Mouse (Mus musculus): Measurements from ENCODE around the gene Xkr7. TPM values are rescaled to one million over a fixed set of nuclear protein-coding genes. Genes with fewer than 3 reads are reported as not detected.

Gene Xkr7
- polyA plus RNA-seq, 1 experiment from 2014 or later, result not detected

GRCm38 (mm10) chr2:153055270-153055920, 23.7 kb downstream of the Xkr7 start:
- 55% methylated on average over 6 of the region's 6 CpGs for WGBS
- no peaks in the 10 kb centered on the region for H3K9me3 ChIP-seq (replicated peaks)
- H3K4me2 ChIP-seq (replicated peaks), result no peak overlapping the region
- peaks cover 43% of the 10 kb centered on the region for H3K27me3 ChIP-seq
- H3K4me3 ChIP-seq (replicated peaks), result no peak overlapping the region
- H3K4me1 ChIP-seq, result peaks cover 5% of the 10 kb centered on the region; the same call in 1 of the 2 replicates
- no peak overlapping the region for H3K9ac ChIP-seq
- H3K36me3 ChIP-seq, result no peaks in the 10 kb centered on the region
- no peak overlapping the region for H3K27ac ChIP-seq (replicated peaks)
- ATAC-seq (ENCODE audit: insufficient number of reproducible peaks, low FRiP score, low TSS enrichment, low read depth), result no peak

GRCm38 (mm10) chr2:153058365-153058764, 26.7 kb downstream of the Xkr7 start:
- no peak overlapping the region for H3K27ac ChIP-seq (replicated peaks)
- no peaks in the 10 kb centered on the region for H3K4me1 ChIP-seq
- no peak overlapping the region for H3K9ac ChIP-seq
- H3K4me3 ChIP-seq (replicated peaks), result no peak overlapping the region
- H3K9me3 ChIP-seq (replicated peaks), result no peaks in the 10 kb centered on the region
- no peaks in the 10 kb centered on the region for H3K36me3 ChIP-seq
- 58% methylated on average over 4 of the region's 4 CpGs for WGBS
- H3K4me2 ChIP-seq (replicated peaks), result no peak overlapping the region
- peaks cover 14% of the 10 kb centered on the region for H3K27me3 ChIP-seq
- no peak for ATAC-seq (ENCODE audit: insufficient number of reproducible peaks, low FRiP score, low TSS enrichment, low read depth)

GRCm38 (mm10) chr2:153060216-153060615, 28.6 kb downstream of the Xkr7 start:
- H3K27me3 ChIP-seq, result 0 out of 2 replicates have a peak, but pooled peaks cover 6% of the 10 kb centered on the region
- no peak overlapping the region for H3K4me2 ChIP-seq (replicated peaks)
- no peak overlapping the region for H3K9ac ChIP-seq
- no peak overlapping the region for H3K27ac ChIP-seq (replicated peaks)
- no peaks in the 10 kb centered on the region for H3K4me1 ChIP-seq
- H3K4me3 ChIP-seq (replicated peaks), result no peak overlapping the region
- ATAC-seq (ENCODE audit: insufficient number of reproducible peaks, low FRiP score, low TSS enrichment, low read depth), result no peak
- H3K36me3 ChIP-seq, result no peaks in the 10 kb centered on the region
- 83% methylated on average over 7 of the region's 7 CpGs for WGBS
- H3K9me3 ChIP-seq (replicated peaks), result no peaks in the 10 kb centered on the region

- Histone ChIP-seq H3K36me3 (no peaks in the 10 kb centered on the region), H3K4me2 (replicated peaks) (no peak overlapping the region), H3K4me3 (replicated peaks) (no peak overlapping the region), H3K9me3 (replicated peaks) (no peaks in the 10 kb centered on the region), H3K27ac (replicated peaks) (no peak overlapping the region), H3K4me1 (no peaks in the 10 kb centered on the region), H3K9ac (no peak overlapping the region), H3K27me3 (peaks cover 26% of the 10 kb centered on the region)
- ATAC-seq (ENCODE audit: insufficient number of reproducible peaks, low FRiP score, low TSS enrichment, low read depth), result no peak
- 37% methylated on average over 3 of the region's 3 CpGs for WGBS
Observed at GRCm38 (mm10) chr2:153063394-153063793, 31.7 kb downstream of the Xkr7 start.

- WGBS, result 56% methylated on average over 9 of the region's 9 CpGs
- Histone ChIP-seq H3K9me3 (replicated peaks) (no peaks in the 10 kb centered on the region), H3K9ac (no peak overlapping the region), H3K4me2 (replicated peaks) (no peak overlapping the region), H3K27me3 (peaks cover 34% of the 10 kb centered on the region), H3K36me3 (no peaks in the 10 kb centered on the region), H3K4me1 (no peaks in the 10 kb centered on the region), H3K4me3 (replicated peaks) (no peak overlapping the region), H3K27ac (replicated peaks) (no peak overlapping the region)
- no peak for ATAC-seq (ENCODE audit: insufficient number of reproducible peaks, low FRiP score, low TSS enrichment, low read depth)
Observed at GRCm38 (mm10) chr2:153064190-153064970, 32.7 kb downstream of the Xkr7 start.

GRCm38 (mm10) chr2:153065747-153066508, 34.3 kb downstream of the Xkr7 start, which contains the start of gene Ccm2l:
TSS of gene Ccm2l (plus strand) at chr2:153065955.
- Histone ChIP-seq H3K9ac (no peak within 1 kb of the TSS), H3K4me1 (no peaks in the 10 kb centered on the region), H3K9me3 (replicated peaks) (no peaks in the 10 kb centered on the region), H3K4me3 (replicated peaks) (no peak within 1 kb of the TSS), H3K36me3 (no peaks in the 10 kb centered on the region), H3K27ac (replicated peaks) (no peak within 1 kb of the TSS; the same call in 1 of the 2 replicates), H3K4me2 (replicated peaks) (no peak within 1 kb of the TSS), H3K27me3 (peaks cover 49% of the 10 kb centered on the region)
- WGBS, result 40% methylated on average over 12 of the region's 12 CpGs
- ATAC-seq (ENCODE audit: insufficient number of reproducible peaks, low FRiP score, low TSS enrichment, low read depth), result no peak

GRCm38 (mm10) chr2:153066991-153067390, 35.3 kb downstream of the Xkr7 start:
- no peak overlapping the region for H3K4me2 ChIP-seq (replicated peaks)
- ATAC-seq (ENCODE audit: insufficient number of reproducible peaks, low FRiP score, low TSS enrichment, low read depth), result no peak
- H3K9me3 ChIP-seq (replicated peaks), result no peaks in the 10 kb centered on the region
- no peak overlapping the region for H3K4me3 ChIP-seq (replicated peaks)
- no peak overlapping the region for H3K27ac ChIP-seq (replicated peaks)
- WGBS, result 29% methylated on average over 6 of the region's 6 CpGs
- H3K27me3 ChIP-seq, result peaks cover 60% of the 10 kb centered on the region
- H3K9ac ChIP-seq, result no peak overlapping the region
- H3K4me1 ChIP-seq, result peaks cover 7% of the 10 kb centered on the region
- no peaks in the 10 kb centered on the region for H3K36me3 ChIP-seq

GRCm38 (mm10) chr2:153070762-153071490, 39.3 kb downstream of the Xkr7 start:
- ATAC-seq (ENCODE audit: insufficient number of reproducible peaks, low FRiP score, low TSS enrichment, low read depth), result no peak
- peaks cover 83% of the 10 kb centered on the region for H3K27me3 ChIP-seq
- H3K36me3 ChIP-seq, result no peaks in the 10 kb centered on the region
- no peak overlapping the region for H3K27ac ChIP-seq (replicated peaks)
- no peaks in the 10 kb centered on the region for H3K9me3 ChIP-seq (replicated peaks)
- peaks cover 11% of the 10 kb centered on the region for H3K4me1 ChIP-seq
- 0 out of 2 replicates have a peak overlapping the region, but pooled peaks have one; percentile 39 for H3K4me3 ChIP-seq (replicated peaks)
- no peak overlapping the region for H3K9ac ChIP-seq
- 12% methylated on average over 23 of the region's 23 CpGs for WGBS
- peak overlapping the region; percentile 60; the same call in 1 of the 2 replicates for H3K4me2 ChIP-seq (replicated peaks)

GRCm38 (mm10) chr2:153071491-153072184, 40.0 kb downstream of the Xkr7 start:
- H3K9me3 ChIP-seq (replicated peaks), result no peaks in the 10 kb centered on the region
- no peak overlapping the region for H3K9ac ChIP-seq
- H3K36me3 ChIP-seq, result no peaks in the 10 kb centered on the region
- peaks cover 11% of the 10 kb centered on the region for H3K4me1 ChIP-seq
- ATAC-seq (ENCODE audit: insufficient number of reproducible peaks, low FRiP score, low TSS enrichment, low read depth), result peak; percentile 40; the same call in 1 of the 2 replicates
- peak overlapping the region; percentile 60 for H3K4me2 ChIP-seq (replicated peaks)
- H3K27me3 ChIP-seq, result peaks cover 79% of the 10 kb centered on the region
- H3K27ac ChIP-seq (replicated peaks), result no peak overlapping the region
- H3K4me3 ChIP-seq (replicated peaks), result peak overlapping the region; percentile 39
- WGBS, result 6% methylated on average over 67 of the region's 67 CpGs

- Histone ChIP-seq H3K27ac (replicated peaks) (no peak overlapping the region), H3K27me3 (peaks cover 59% of the 10 kb centered on the region), H3K9me3 (replicated peaks) (no peaks in the 10 kb centered on the region), H3K4me1 (peaks cover 11% of the 10 kb centered on the region), H3K36me3 (no peaks in the 10 kb centered on the region), H3K4me3 (replicated peaks) (no peak overlapping the region), H3K9ac (no peak overlapping the region), H3K4me2 (replicated peaks) (no peak overlapping the region)
- 82% methylated on average over 10 of the region's 10 CpGs for WGBS
- no peak for ATAC-seq (ENCODE audit: insufficient number of reproducible peaks, low FRiP score, low TSS enrichment, low read depth)
Observed at GRCm38 (mm10) chr2:153074651-153075050, 43.0 kb downstream of the Xkr7 start.
